Mouse (Mus musculus): ENCODE results near the gene Tgfb3.

- TF ChIP-seq CTCF (IDR thresholded peaks at IDR 0.05; ENCODE audit: low read depth, low read length) (no peak), GATA1 (IDR thresholded peaks at IDR 0.05; ENCODE audit: borderline replicate concordance, low read length) (no peak)
Observed at GRCm38 (mm10) chr12:86106086-86106485, 27.2 kb upstream of the Tgfb3 start.

Data from G1E (cell line).